Mouse (Mus musculus): ENCODE measurements around the gene Isca1. TPM values are rescaled to one million over a fixed set of nuclear protein-coding genes. Genes with fewer than 3 reads are reported as not detected.
"Not testable (repeated sequence)": the region's sequence is repeated elsewhere in the genome, so short reads cannot be mapped to it uniquely, and the experiment has no call there.

Gene Isca1
- polyA plus RNA-seq, 1 experiment from 2014 or later, result 84.5 TPM

DNA sequence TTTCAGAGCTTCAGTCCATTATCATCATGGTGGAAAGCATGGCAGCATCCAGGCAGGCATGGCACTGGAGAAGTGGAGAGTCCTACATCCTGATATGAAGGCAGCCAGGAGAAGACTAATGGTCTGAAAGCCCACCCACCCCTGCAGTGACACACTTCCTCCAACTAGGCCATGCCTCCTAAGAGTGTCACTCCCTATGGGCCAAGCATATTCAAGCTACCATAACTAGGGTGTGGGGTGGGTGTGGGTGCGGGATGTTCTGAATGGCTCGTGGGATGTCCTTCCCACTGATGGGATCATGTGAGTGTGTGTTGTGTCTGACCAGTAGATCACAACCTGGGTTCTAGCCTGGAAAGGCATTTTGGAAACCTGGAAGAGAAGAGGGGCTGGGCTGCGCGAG is 35.7 kb downstream of the Isca1 start:
- Histone ChIP-seq H3K4me3 (ENCODE audit: low read depth, low read length) (no peak overlapping the region), H3K4me2 (replicated peaks; ENCODE audit: low read depth) (no peak overlapping the region), H3K36me3 (ENCODE audit: control insufficient read depth, insufficient read depth) (no peaks in the 10 kb centered on the region), H3K9ac (ENCODE audit: low read depth, low read length) (no peak overlapping the region), H3K9me3 (ENCODE audit: control insufficient read depth) (no peaks in the 10 kb centered on the region), H3K4me1 (replicated peaks; ENCODE audit: control insufficient read depth, insufficient read depth, low read length) (no peaks in the 10 kb centered on the region), H3K27ac (ENCODE audit: low read depth, low read length) (no peak overlapping the region), H3K27me3 (replicated peaks; ENCODE audit: control insufficient read depth, insufficient read depth, low read length) (no peaks in the 10 kb centered on the region)
- WGBS, result 80% methylated on average over 2 of the region's 4 CpGs
- no peak for TF ChIP-seq CTCF (IDR thresholded peaks at IDR 0.05; ENCODE audit: low read depth)
- no peak; the same call in 1 of the 2 replicates for ATAC-seq

DNA sequence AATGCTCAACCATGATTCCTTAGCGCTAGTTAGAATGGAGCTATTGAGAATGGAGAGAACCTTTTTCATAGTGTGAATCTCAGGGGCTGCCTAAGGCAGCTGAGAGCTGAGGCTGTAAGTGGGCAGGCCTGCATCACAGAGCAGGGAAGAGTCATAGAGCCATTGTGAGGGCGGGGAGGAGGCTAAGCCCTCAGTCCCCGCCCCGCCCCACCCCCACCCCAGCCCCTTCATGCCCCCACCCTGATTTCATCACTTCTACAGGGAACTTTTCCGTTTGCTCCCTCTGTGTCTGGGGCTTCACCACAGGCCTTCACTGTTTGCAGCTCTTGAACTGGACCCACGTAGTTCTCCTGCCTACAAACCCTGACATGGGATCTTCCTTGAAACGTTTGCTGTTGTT is 38.0 kb downstream of the Isca1 start, which contains the start of gene Spata31d1d:
Spata31d1d (minus strand) TSS at position 101 of the 400 bp plus-strand sequence.
- Histone ChIP-seq H3K4me2 (replicated peaks; ENCODE audit: low read depth) (no peak within 1 kb of the TSS), H3K27ac (ENCODE audit: low read depth, low read length) (no peak within 1 kb of the TSS), H3K9ac (ENCODE audit: low read depth, low read length) (no peak within 1 kb of the TSS), H3K9me3 (ENCODE audit: control insufficient read depth) (no peaks in the 10 kb centered on the region), H3K4me1 (replicated peaks; ENCODE audit: control insufficient read depth, insufficient read depth, low read length) (no peaks in the 10 kb centered on the region), H3K36me3 (ENCODE audit: control insufficient read depth, insufficient read depth) (no peaks in the 10 kb centered on the region), H3K27me3 (replicated peaks; ENCODE audit: control insufficient read depth, insufficient read depth, low read length) (no peaks in the 10 kb centered on the region), H3K4me3 (ENCODE audit: low read depth, low read length) (no peak within 1 kb of the TSS)
- no peak for ATAC-seq
- no peak for TF ChIP-seq CTCF (IDR thresholded peaks at IDR 0.05; ENCODE audit: low read depth)
- WGBS, result 40% methylated on average over 7 of the region's 7 CpGs

- H3K27me3 ChIP-seq (replicated peaks; ENCODE audit: control insufficient read depth, insufficient read depth, low read length), result no peaks in the 10 kb centered on the region
These were observed 41.1 kb downstream of the Isca1 start for GRCm38 (mm10) chr13:59728378-59729093.

DNA sequence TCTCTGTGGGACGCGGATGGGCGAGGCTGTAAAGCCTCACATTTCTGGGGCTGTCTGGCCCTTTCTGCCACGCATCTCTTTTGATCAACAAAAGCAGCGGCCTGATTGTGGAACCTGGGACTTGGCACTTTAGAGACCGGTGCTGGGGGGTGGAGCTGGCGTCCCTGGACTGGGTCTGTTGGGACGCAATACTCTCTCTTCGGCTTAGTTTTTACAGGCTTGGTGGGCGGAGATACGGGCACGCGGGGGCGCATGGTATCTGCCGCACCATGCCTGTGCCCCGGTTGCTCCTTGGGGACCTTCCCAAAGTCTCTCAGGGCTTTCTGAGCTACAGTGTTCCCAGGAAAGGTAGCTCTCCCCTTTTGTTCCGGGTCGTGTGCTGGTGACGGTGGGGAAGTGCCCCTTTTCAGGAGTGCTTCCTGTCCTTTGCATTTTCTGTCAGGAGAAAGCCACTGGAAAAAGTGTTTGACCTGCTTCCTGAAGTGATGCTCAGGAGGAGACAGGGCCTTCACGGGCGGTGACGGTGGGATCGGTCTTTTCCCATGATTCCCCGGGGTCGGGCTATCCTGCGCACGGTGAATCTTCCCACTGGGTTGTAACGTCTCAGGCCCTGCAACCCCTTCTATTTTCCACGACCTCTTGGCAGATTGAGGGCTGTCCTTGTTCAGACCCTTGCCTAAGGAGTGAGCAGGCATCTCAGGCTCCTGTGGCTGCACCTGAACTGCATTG is 43.3 kb downstream of the Isca1 start:
- Histone ChIP-seq H3K9me3 (ENCODE audit: control insufficient read depth) (no peaks in the 10 kb centered on the region), H3K4me2 (replicated peaks; ENCODE audit: low read depth) (peak overlapping the region; percentile 21; the same call in 1 of the 2 replicates), H3K36me3 (ENCODE audit: control insufficient read depth, insufficient read depth) (no peaks in the 10 kb centered on the region), H3K4me1 (replicated peaks; ENCODE audit: control insufficient read depth, insufficient read depth, low read length) (no peaks in the 10 kb centered on the region), H3K9ac (ENCODE audit: low read depth, low read length) (no peak overlapping the region), H3K4me3 (ENCODE audit: low read depth, low read length) (no peak overlapping the region), H3K27me3 (replicated peaks; ENCODE audit: control insufficient read depth, insufficient read depth, low read length) (no peaks in the 10 kb centered on the region), H3K27ac (ENCODE audit: low read depth, low read length) (no peak overlapping the region)
- ATAC-seq, result no peak
- no peak for TF ChIP-seq CTCF (IDR thresholded peaks at IDR 0.05; ENCODE audit: low read depth)
- 43% methylated on average over 29 of the region's 29 CpGs for WGBS

More at GRCm38 (mm10) chr13:59728378-59729093, 41.1 kb downstream of the Isca1 start:
- no peaks in the 10 kb centered on the region for H3K4me1 ChIP-seq (replicated peaks; ENCODE audit: control insufficient read depth, insufficient read depth, low read length)
- peak; percentile 98 for TF ChIP-seq CTCF (IDR thresholded peaks at IDR 0.05; ENCODE audit: low read depth)
- no peak overlapping the region for H3K27ac ChIP-seq (ENCODE audit: low read depth, low read length)
- no peaks in the 10 kb centered on the region for H3K9me3 ChIP-seq (ENCODE audit: control insufficient read depth)
- 21% methylated on average over 7 of the region's 7 CpGs for WGBS
- H3K36me3 ChIP-seq (ENCODE audit: control insufficient read depth, insufficient read depth), result no peaks in the 10 kb centered on the region
- peak; percentile 71 for ATAC-seq
- no peak overlapping the region for H3K9ac ChIP-seq (ENCODE audit: low read depth, low read length)
- H3K4me3 ChIP-seq (ENCODE audit: low read depth, low read length), result no peak overlapping the region
- H3K4me2 ChIP-seq (replicated peaks; ENCODE audit: low read depth), result no peak overlapping the region

DNA sequence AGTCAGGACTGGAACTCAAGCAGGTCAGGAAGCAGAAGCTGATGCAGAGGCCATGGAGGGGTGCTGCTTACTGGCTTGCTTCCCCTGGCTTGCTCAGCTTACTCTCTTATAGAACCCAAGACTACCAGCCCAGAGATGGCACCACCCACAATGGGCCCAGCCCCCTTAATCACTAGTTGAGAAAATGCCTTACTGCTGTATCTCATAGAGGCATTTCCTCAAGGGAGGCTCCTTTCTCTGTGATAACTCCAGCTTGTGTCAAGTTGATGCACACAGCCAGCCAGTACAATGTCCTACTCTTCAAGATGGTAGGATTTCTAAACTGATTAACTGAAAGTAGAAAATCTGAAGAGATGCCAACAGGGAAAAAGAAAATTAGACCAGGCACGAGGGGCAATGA is 47.5 kb downstream of the Isca1 start:
- H3K9ac ChIP-seq (ENCODE audit: low read depth, low read length); ATAC-seq; H3K4me2 ChIP-seq (replicated peaks; ENCODE audit: low read depth); H3K27ac ChIP-seq (ENCODE audit: low read depth, low read length); H3K27me3 ChIP-seq (replicated peaks; ENCODE audit: control insufficient read depth, insufficient read depth, low read length); H3K9me3 ChIP-seq (ENCODE audit: control insufficient read depth); H3K4me3 ChIP-seq (ENCODE audit: low read depth, low read length); H3K36me3 ChIP-seq (ENCODE audit: control insufficient read depth, insufficient read depth); H3K4me1 ChIP-seq (replicated peaks; ENCODE audit: control insufficient read depth, insufficient read depth, low read length): not testable (repeated sequence)
- 89% methylated on average over 1 of the region's 1 CpGs for WGBS

DNA sequence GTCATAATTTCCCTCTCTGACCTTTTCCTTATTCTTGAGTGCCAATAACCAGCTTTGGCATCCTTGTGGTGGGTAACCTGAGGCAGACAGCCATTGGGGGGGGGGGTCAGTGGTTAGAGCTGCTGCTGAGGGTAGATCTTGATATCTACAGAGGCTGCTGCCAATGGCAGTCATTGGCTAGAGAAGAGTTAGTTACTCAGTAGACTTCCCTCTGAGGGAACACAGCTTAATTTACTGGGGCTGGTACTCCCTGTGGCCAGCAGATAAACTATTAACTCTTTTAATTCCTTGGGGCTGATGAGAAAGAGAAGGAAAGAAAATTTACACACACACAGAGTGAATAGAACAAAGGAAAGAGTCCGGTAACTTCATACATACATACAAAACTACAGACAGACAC is 50.1 kb downstream of the Isca1 start:
- Histone ChIP-seq H3K4me2 (replicated peaks; ENCODE audit: low read depth) (no peak overlapping the region), H3K9me3 (ENCODE audit: control insufficient read depth) (no peaks in the 10 kb centered on the region), H3K4me1 (replicated peaks; ENCODE audit: control insufficient read depth, insufficient read depth, low read length) (no peaks in the 10 kb centered on the region), H3K4me3 (ENCODE audit: low read depth, low read length) (no peak overlapping the region), H3K27me3 (replicated peaks; ENCODE audit: control insufficient read depth, insufficient read depth, low read length) (no peaks in the 10 kb centered on the region), H3K36me3 (ENCODE audit: control insufficient read depth, insufficient read depth) (no peaks in the 10 kb centered on the region), H3K27ac (ENCODE audit: low read depth, low read length) (no peak overlapping the region), H3K9ac (ENCODE audit: low read depth, low read length) (no peak overlapping the region)
- ATAC-seq, result no peak
- no peak for TF ChIP-seq CTCF (IDR thresholded peaks at IDR 0.05; ENCODE audit: low read depth)
- 100% methylated on average over 1 of the region's 1 CpGs for WGBS

GRCm38 (mm10) chr13:59718857-59719440 is 50.7 kb downstream of the Isca1 start:
- not testable (repeated sequence) for H3K36me3 ChIP-seq (ENCODE audit: control insufficient read depth, insufficient read depth); H3K9ac ChIP-seq (ENCODE audit: low read depth, low read length); H3K9me3 ChIP-seq (ENCODE audit: control insufficient read depth); H3K27ac ChIP-seq (ENCODE audit: low read depth, low read length); H3K4me3 ChIP-seq (ENCODE audit: low read depth, low read length); ATAC-seq; H3K4me2 ChIP-seq (replicated peaks; ENCODE audit: low read depth); H3K4me1 ChIP-seq (replicated peaks; ENCODE audit: control insufficient read depth, insufficient read depth, low read length); H3K27me3 ChIP-seq (replicated peaks; ENCODE audit: control insufficient read depth, insufficient read depth, low read length)
- 22% methylated on average over 6 of the region's 6 CpGs for WGBS

All from intestine, postnatal 0 days (tissue).